Mouse (Mus musculus) MEL (cell line): Measurements from ENCODE around the gene Hcn4.

Source experiments
- CTCF ChIP-seq, 3 experiments: IDR thresholded peaks in 2 of 3; conservative IDR thresholded peaks in 1 of 3; 2 replicates each; pipeline ENCODE4 v1.5.1; 2011 to 2012; ENCODE audit warnings: low read length in 3 of 3, low read depth in 2 of 3, mild to moderate bottlenecking in 2 of 3, improper control_type of control experiment in 1 of 3, inconsistent platforms in 1 of 3, mixed read lengths in 1 of 3, moderate library complexity in 1 of 3; ENCODE audit not compliant: control insufficient read depth in 1 of 3, insufficient read depth in 1 of 3, poor library complexity in 1 of 3, severe bottlenecking in 1 of 3
- TBP ChIP-seq: IDR thresholded peaks from 2 replicates; pipeline ENCODE4 v1.8.0; 2011; ENCODE audit warnings: low read depth, low read length, improper control_type of control experiment

DNA sequence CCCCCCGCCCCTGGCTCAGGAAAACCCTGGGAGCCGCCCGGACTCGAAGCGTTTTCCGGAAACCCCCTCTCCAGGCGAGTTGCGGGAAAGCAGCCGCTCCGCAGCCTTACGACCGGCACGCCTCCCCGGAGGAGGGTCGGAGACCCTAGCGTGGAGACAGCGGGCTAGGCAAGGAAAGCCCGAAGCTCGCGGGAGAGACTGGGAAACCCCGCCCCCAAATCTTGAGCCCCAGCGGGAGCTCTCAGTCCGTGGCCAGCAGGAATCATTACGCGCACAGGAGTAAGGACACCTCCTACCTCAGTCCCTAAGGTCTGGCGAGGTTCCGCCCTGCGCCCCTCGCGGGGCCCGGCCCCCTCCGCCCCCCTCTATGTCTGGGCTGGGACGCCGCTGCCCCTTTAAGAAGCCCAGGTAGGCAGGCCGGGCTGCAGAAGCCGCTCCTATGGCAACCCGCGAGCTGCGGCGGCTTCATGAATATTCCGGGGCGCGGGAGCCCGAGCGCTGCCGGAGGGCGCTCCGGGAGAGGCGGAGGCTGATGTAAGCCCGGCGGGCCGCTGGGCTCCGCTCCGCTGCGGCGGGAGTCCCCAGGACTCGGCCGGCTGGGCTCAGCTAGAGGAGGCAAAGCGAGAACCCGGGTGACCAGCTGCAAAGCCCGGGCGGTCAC is 651 bp upstream of the Hcn4 start:
- TF ChIP-seq TBP (no peak), CTCF (IDR thresholded peaks at IDR 0.05 in 2 of 3, conservative IDR thresholded peaks at IDR 0.05 in 1 of 3; ENCODE audit: control insufficient read depth in 1 of 3, insufficient read depth in 1 of 3, low read depth in 2 of 3, low read length in 3 of 3, poor library complexity in 1 of 3, severe bottlenecking in 1 of 3) (no peak)
